41 mouse cellular contexts compared by ENCODE assay signal in genomic region chrX:103341369-103342113, GRCm38 (mm10). TPM values are rescaled to one million over a fixed set of nuclear protein-coding genes. Genes with fewer than 3 reads are reported as not detected.
DNase-seq lines count a peak whose midpoint lies in the region; TF ChIP-seq lines count a peak whose summit lies in the region.
"Had no signal": no experiment of that assay in that cellular context is flagged by ENCODE, and none has a peak within 500 bp of the region (broad histone marks: within the 10 kb centered on the region; RNA-seq: fewer than 3 reads in every experiment).

No protein-coding gene starts in this region.

- H3K27me3 ChIP-seq in spleen, adult 2 months (ENCODE audit: control insufficient read depth, insufficient read depth, low read length), result no peaks in the 10 kb centered on the region
- H3K27me3 ChIP-seq in forebrain, embryonic 10.5 days (ENCODE audit: poor library complexity, severe bottlenecking), result peaks cover 89% of the 10 kb centered on the region

- DNase-seq in spleen, adult 2 months (ENCODE audit: low read depth in 1 of 2, low spot score in 2 of 2), result no peak
- no peak for DNase-seq in spleen, postnatal 14 days (ENCODE audit: low spot score in 2 of 2)
- DNase-seq in ES-E14 (ENCODE audit: low read depth, low spot score) (no peak), MN1 (ENCODE audit: low spot score) (no peak), adipocyte (ENCODE audit: low spot score) (no peak)
- peak; percentile 13 for DNase-seq in naive thymus-derived CD4-positive, alpha-beta T cell, adult 2 months (ENCODE audit: low read depth)
- DNase-seq in forebrain, embryonic 10.5 days (ENCODE audit: extremely low spot score, low spot score), result no peak
- no peak for DNase-seq in gastrocnemius, adult 18-20 months (ENCODE audit: low spot score)
- DNase-seq: adrenal gland, postnatal 14 days; cerebellum, adult 11 months; cerebellum, adult 9-11 months; gastrocnemius, postnatal 25 days; heart, adult 11 months; heart, postnatal 36 days; kidney, adult 2 months; kidney, postnatal 36 days; lung, postnatal 36 days; right cerebral cortex, postnatal 4 days; thymus, postnatal 25 days had no signal

- no peak overlapping the region for H3K9ac ChIP-seq in ES-E14 (ENCODE audit: insufficient read depth, low read depth, low read length, poor library complexity, severe bottlenecking)
- H3K9ac ChIP-seq: forebrain, embryonic 12.5 days; hindbrain, embryonic 13.5 days; limb, embryonic 13.5 days; neural tube, embryonic 12.5 days had no signal

- 59% methylated on average over 3 of the region's 3 CpGs for WGBS in spleen, adult 2 months
- WGBS in forebrain, embryonic 10.5 days, result 60% methylated on average over 3 of the region's 3 CpGs

- no peaks in the 10 kb centered on the region for H3K4me1 ChIP-seq in spleen, adult 2 months (ENCODE audit: control insufficient read depth, insufficient read depth, insufficient read length)
- H3K4me1 ChIP-seq in ES-E14 (ENCODE audit: control insufficient read depth in 2 of 2, insufficient read depth in 2 of 2, low read length in 2 of 2, poor library complexity in 1 of 2), result 0 out of 4 replicates have a peak, but pooled peaks cover 0 to 2% of the 10 kb centered on the region in 2 experiments
- no peaks in the 10 kb centered on the region for H3K4me1 ChIP-seq in forebrain, embryonic 10.5 days
- H3K4me1 ChIP-seq: forebrain, embryonic 12.5 days; hindbrain, embryonic 13.5 days; limb, embryonic 13.5 days; neural tube, embryonic 12.5 days had no signal

- no peaks in the 10 kb centered on the region for H3K9me3 ChIP-seq in ES-E14 (ENCODE audit: control insufficient read depth, insufficient read depth, low read depth, low read length)
- no peaks in the 10 kb centered on the region for H3K9me3 ChIP-seq in forebrain, embryonic 10.5 days
- H3K9me3 ChIP-seq: forebrain, embryonic 12.5 days; hindbrain, embryonic 13.5 days; limb, embryonic 13.5 days; neural tube, embryonic 12.5 days had no signal

- no peak for TF ChIP-seq CTCF in spleen, adult 2 months (IDR thresholded peaks at IDR 0.05; ENCODE audit: extremely low read depth, insufficient read depth, insufficient read length, insufficient replicate concordance)

- peak overlapping the region; percentile 68; the same call in 1 of the 2 replicates for H3K27ac ChIP-seq in spleen, adult 2 months (ENCODE audit: insufficient read depth, low read length)
- peak overlapping the region; percentile 18; the same call in 1 of the 2 replicates for H3K27ac ChIP-seq in ES-E14 (ENCODE audit: insufficient read depth, low read depth, low read length, poor library complexity, severe bottlenecking)
- H3K27ac ChIP-seq in forebrain, embryonic 10.5 days, result no peak overlapping the region
- H3K27ac ChIP-seq: forebrain, embryonic 12.5 days; hindbrain, embryonic 13.5 days; layer of hippocampus, adult 2 months; left cerebral cortex, adult 2 months; limb, embryonic 13.5 days; neural tube, embryonic 12.5 days had no signal

- no peak for TF ChIP-seq POLR2A in spleen, adult 2 months (IDR thresholded peaks at IDR 0.05; ENCODE audit: low read depth, low read length)

- in situ Hi-C loops in ES-E14 (cut with MboI; ENCODE audit: low sequenced_read_pairs in 2 of 2, unreplicated experiment in 2 of 2), result no loop called here

- no peaks in the 10 kb centered on the region for H3K36me3 ChIP-seq in spleen, adult 2 months (ENCODE audit: control insufficient read depth, insufficient read depth, low read length)
- no peaks in the 10 kb centered on the region for H3K36me3 ChIP-seq in ES-E14 (ENCODE audit: control insufficient read depth, insufficient read depth, low read length, poor library complexity, severe bottlenecking)
- no peaks in the 10 kb centered on the region for H3K36me3 ChIP-seq in forebrain, embryonic 10.5 days (replicated peaks)
- H3K36me3 ChIP-seq: forebrain, embryonic 12.5 days; hindbrain, embryonic 13.5 days; limb, embryonic 13.5 days; neural tube, embryonic 12.5 days had no signal

- H3K4me3 ChIP-seq in spleen, adult 2 months (ENCODE audit: extremely low read depth, insufficient read depth, insufficient read length), result no peak overlapping the region
- no peak overlapping the region for H3K4me3 ChIP-seq in ES-E14 (ENCODE audit: insufficient read depth in 1 of 2, low read depth in 1 of 2, low read length in 2 of 2, poor library complexity in 1 of 2, severe bottlenecking in 1 of 2)
- H3K4me3 ChIP-seq in forebrain, embryonic 10.5 days, result no peak overlapping the region
- H3K4me3 ChIP-seq: erythroblast, embryonic 14.5 days; forebrain, embryonic 12.5 days; hindbrain, embryonic 13.5 days; layer of hippocampus, adult 2 months; left cerebral cortex, adult 2 months; limb, embryonic 13.5 days; neural tube, embryonic 12.5 days had no signal

TF ChIP-seq in ES-E14, 5 proteins besides CTCF, POLR2A, EP300 and RAD21:
- TF ChIP-seq HCFC1 (IDR thresholded peaks at IDR 0.05; ENCODE audit: borderline replicate concordance, insufficient read depth, low read length), result no peak
- no peak for TF ChIP-seq MAFK (IDR thresholded peaks at IDR 0.05; ENCODE audit: insufficient read depth, low read depth, low read length)
- TF ChIP-seq ZNF384 (IDR thresholded peaks at IDR 0.05; ENCODE audit: low read depth, low read length), result no peak
- no peak for TF ChIP-seq CHD2 (IDR thresholded peaks at IDR 0.05; ENCODE audit: low read depth, low read length)
- no peak for TF ChIP-seq ZC3H11A (IDR thresholded peaks at IDR 0.05; ENCODE audit: borderline replicate concordance, low read depth, low read length)

RNA-seq across cellular contexts. Expression of gene Chic1, which starts 14.7 kb away (rescaled TPM):
- polyA plus RNA-seq in spleen, adult 2 months (2012; rRNA removed), result 0.09 and 0.12 TPM in 2 replicates
- 10.8 and 13.2 TPM in 2 replicates for total RNA-seq in ES-E14 (2012; rRNA removed)
- 4.0 and 4.2 TPM in 2 replicates for polyA plus RNA-seq in forebrain, embryonic 10.5 days (2016; fragmentation: Nextera tagmentation; extraction: Ambion mirVana)
- total RNA-seq in gastrocnemius, adult 18-20 months (2021), result under 1 TPM; 0.14 to 0.24 TPM
- total RNA-seq: megakaryocyte, adult 5-6 weeks had no signal
- polyA plus RNA-seq: erythroblast, embryonic 14.5 days had no signal

RNA-seq across cellular contexts. Expression of gene Cdx4, which starts 20.3 kb away (rescaled TPM):
- polyA plus RNA-seq in spleen, adult 2 months (2012; rRNA removed), result not detected in 2 replicates
- 0.31 and 0.32 TPM in 2 replicates for total RNA-seq in ES-E14 (2012; rRNA removed)
- not detected in 2 replicates for polyA plus RNA-seq in forebrain, embryonic 10.5 days (2016; fragmentation: Nextera tagmentation; extraction: Ambion mirVana)
- total RNA-seq in gastrocnemius, adult 18-20 months (2021), result not detected
- total RNA-seq: adrenal gland, postnatal 14 days; common myeloid progenitor, adult 5-6 weeks; gastrocnemius, postnatal 25 days; heart, postnatal 36 days; layer of hippocampus, adult 2 months; layer of hippocampus, postnatal 14 days; left cerebral cortex, adult 2 months; left cerebral cortex, postnatal 25 days; megakaryocyte, adult 5-6 weeks had no signal
- polyA plus RNA-seq: embryonic facial prominence, embryonic 14.5 days; erythroblast, embryonic 14.5 days; forebrain, embryonic 12.5 days; heart, embryonic 11.5 days; heart, embryonic 16.5 days; hindbrain, embryonic 13.5 days; intestine, embryonic 14.5 days; kidney, embryonic 16.5 days; limb, embryonic 13.5 days; liver, embryonic 11.5 days; liver, embryonic 16.5 days; lung, embryonic 16.5 days; midbrain, embryonic 11.5 days; midbrain, embryonic 16.5 days; neural tube, embryonic 12.5 days; stomach, embryonic 16.5 days had no signal
